Mouse (Mus musculus): ENCODE measurements around the gene Madd. TPM values are rescaled to one million over a fixed set of nuclear protein-coding genes. Genes with fewer than 3 reads are reported as not detected.

The Madd gene
- polyA plus RNA-seq, 1 experiment: 12.2 TPM

DNA sequence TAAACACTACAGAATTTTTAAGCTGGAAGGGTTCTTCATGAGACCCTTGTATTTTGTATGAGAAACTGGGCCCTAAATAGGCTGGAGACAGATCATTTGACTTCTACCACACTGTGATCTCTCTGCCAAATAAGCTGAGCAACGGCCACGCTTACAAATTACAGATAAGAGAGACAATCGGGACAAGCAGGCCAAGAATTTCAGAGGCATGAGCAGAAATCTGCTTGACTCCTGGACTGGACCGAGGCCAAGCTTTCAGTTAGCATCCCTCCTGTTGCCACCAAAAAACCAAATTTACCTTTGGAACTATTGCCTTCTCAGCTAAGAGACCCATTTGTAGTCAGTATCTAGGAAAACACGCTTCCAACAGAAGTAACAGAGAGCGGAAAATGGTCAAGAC lies 23.0 kb downstream of the Madd start:
- WGBS: 57% methylated on average over 6 of the region's 6 CpGs
- peaks cover 76% of the 10 kb centered on the region for H3K36me3 ChIP-seq (ENCODE audit: control insufficient read depth, insufficient read depth, low read length)
- no peaks in the 10 kb centered on the region for H3K27me3 ChIP-seq (ENCODE audit: control insufficient read depth, insufficient read depth, low read length)
- no peak overlapping the region for H3K27ac ChIP-seq (ENCODE audit: insufficient read depth, low read depth, low read length)
- no peaks in the 10 kb centered on the region for H3K4me1 ChIP-seq (ENCODE audit: control insufficient read depth, insufficient read depth, insufficient read length, low read length)
- H3K4me3 ChIP-seq (ENCODE audit: low read depth, low read length): no peak overlapping the region
- TF ChIP-seq POLR2A (IDR thresholded peaks at IDR 0.05; ENCODE audit: low read depth, low read length): no peak
- TF ChIP-seq CTCF (IDR thresholded peaks at IDR 0.05; ENCODE audit: extremely low read depth, insufficient read length, insufficient replicate concordance, low read depth, low read length): no peak

GRCm38 (mm10) chr2:91157002-91157752 lies 26.5 kb downstream of the Madd start:
- Histone ChIP-seq H3K27me3 (ENCODE audit: control insufficient read depth, insufficient read depth, low read length) (no peaks in the 10 kb centered on the region), H3K4me1 (ENCODE audit: control insufficient read depth, insufficient read depth, insufficient read length, low read length) (peaks cover 4% of the 10 kb centered on the region; the same call in 1 of the 2 replicates), H3K27ac (ENCODE audit: insufficient read depth, low read depth, low read length) (no peak overlapping the region), H3K4me3 (ENCODE audit: low read depth, low read length) (no peak overlapping the region), H3K36me3 (ENCODE audit: control insufficient read depth, insufficient read depth, low read length) (peaks cover 65% of the 10 kb centered on the region)
- 66% methylated on average over 6 of the region's 6 CpGs for WGBS
- TF ChIP-seq CTCF (IDR thresholded peaks at IDR 0.05; ENCODE audit: extremely low read depth, insufficient read length, insufficient replicate concordance, low read depth, low read length): no peak
- no peak for TF ChIP-seq POLR2A (IDR thresholded peaks at IDR 0.05; ENCODE audit: low read depth, low read length)

- no peak overlapping the region for H3K27ac ChIP-seq (ENCODE audit: insufficient read depth, low read depth, low read length)
- no peak for TF ChIP-seq CTCF (IDR thresholded peaks at IDR 0.05; ENCODE audit: extremely low read depth, insufficient read length, insufficient replicate concordance, low read depth, low read length)
- no peak for TF ChIP-seq POLR2A (IDR thresholded peaks at IDR 0.05; ENCODE audit: low read depth, low read length)
- H3K27me3 ChIP-seq (ENCODE audit: control insufficient read depth, insufficient read depth, low read length): no peaks in the 10 kb centered on the region
- 93% methylated on average over 3 of the region's 3 CpGs for WGBS
- H3K4me3 ChIP-seq (ENCODE audit: low read depth, low read length): no peak overlapping the region
- peaks cover 56% of the 10 kb centered on the region for H3K36me3 ChIP-seq (ENCODE audit: control insufficient read depth, insufficient read depth, low read length)
- H3K4me1 ChIP-seq (ENCODE audit: control insufficient read depth, insufficient read depth, insufficient read length, low read length): peaks cover 4% of the 10 kb centered on the region; the same call in 1 of the 2 replicates
These were observed 29.5 kb downstream of the Madd start for GRCm38 (mm10) chr2:91154091-91154490.

GRCm38 (mm10) chr2:91152885-91153377 lies 30.7 kb downstream of the Madd start:
- Histone ChIP-seq H3K36me3 (ENCODE audit: control insufficient read depth, insufficient read depth, low read length) (peaks cover 54% of the 10 kb centered on the region), H3K27ac (ENCODE audit: insufficient read depth, low read depth, low read length) (no peak overlapping the region), H3K27me3 (ENCODE audit: control insufficient read depth, insufficient read depth, low read length) (no peaks in the 10 kb centered on the region), H3K4me1 (ENCODE audit: control insufficient read depth, insufficient read depth, insufficient read length, low read length) (peaks cover 4% of the 10 kb centered on the region; the same call in 1 of the 2 replicates), H3K4me3 (ENCODE audit: low read depth, low read length) (no peak overlapping the region)
- 44% methylated on average over 3 of the region's 3 CpGs for WGBS
- TF ChIP-seq POLR2A (IDR thresholded peaks at IDR 0.05; ENCODE audit: low read depth, low read length): no peak
- no peak for TF ChIP-seq CTCF (IDR thresholded peaks at IDR 0.05; ENCODE audit: extremely low read depth, insufficient read length, insufficient replicate concordance, low read depth, low read length)

GRCm38 (mm10) chr2:91151331-91151730 lies 32.3 kb downstream of the Madd start:
- TF ChIP-seq CTCF (IDR thresholded peaks at IDR 0.05; ENCODE audit: extremely low read depth, insufficient read length, insufficient replicate concordance, low read depth, low read length) (no peak), POLR2A (IDR thresholded peaks at IDR 0.05; ENCODE audit: low read depth, low read length) (no peak)
- Histone ChIP-seq H3K27ac (ENCODE audit: insufficient read depth, low read depth, low read length) (no peak overlapping the region), H3K4me3 (ENCODE audit: low read depth, low read length) (no peak overlapping the region), H3K27me3 (ENCODE audit: control insufficient read depth, insufficient read depth, low read length) (no peaks in the 10 kb centered on the region), H3K36me3 (ENCODE audit: control insufficient read depth, insufficient read depth, low read length) (peaks cover 48% of the 10 kb centered on the region), H3K4me1 (ENCODE audit: control insufficient read depth, insufficient read depth, insufficient read length, low read length) (peaks cover 4% of the 10 kb centered on the region; the same call in 1 of the 2 replicates)
- WGBS: 85% methylated on average over 1 of the region's 1 CpGs

- no peaks in the 10 kb centered on the region for H3K27me3 ChIP-seq (ENCODE audit: control insufficient read depth, insufficient read depth, low read length)
- H3K4me3 ChIP-seq (ENCODE audit: low read depth, low read length): no peak overlapping the region
- H3K27ac ChIP-seq (ENCODE audit: insufficient read depth, low read depth, low read length): no peak overlapping the region
- peaks cover 44% of the 10 kb centered on the region for H3K36me3 ChIP-seq (ENCODE audit: control insufficient read depth, insufficient read depth, low read length)
- TF ChIP-seq POLR2A (IDR thresholded peaks at IDR 0.05; ENCODE audit: low read depth, low read length): no peak
- TF ChIP-seq CTCF (IDR thresholded peaks at IDR 0.05; ENCODE audit: extremely low read depth, insufficient read length, insufficient replicate concordance, low read depth, low read length): no peak
- peaks cover 3% of the 10 kb centered on the region; the same call in 1 of the 2 replicates for H3K4me1 ChIP-seq (ENCODE audit: control insufficient read depth, insufficient read depth, insufficient read length, low read length)
These were observed 35.5 kb downstream of the Madd start for GRCm38 (mm10) chr2:91148101-91148500.

DNA sequence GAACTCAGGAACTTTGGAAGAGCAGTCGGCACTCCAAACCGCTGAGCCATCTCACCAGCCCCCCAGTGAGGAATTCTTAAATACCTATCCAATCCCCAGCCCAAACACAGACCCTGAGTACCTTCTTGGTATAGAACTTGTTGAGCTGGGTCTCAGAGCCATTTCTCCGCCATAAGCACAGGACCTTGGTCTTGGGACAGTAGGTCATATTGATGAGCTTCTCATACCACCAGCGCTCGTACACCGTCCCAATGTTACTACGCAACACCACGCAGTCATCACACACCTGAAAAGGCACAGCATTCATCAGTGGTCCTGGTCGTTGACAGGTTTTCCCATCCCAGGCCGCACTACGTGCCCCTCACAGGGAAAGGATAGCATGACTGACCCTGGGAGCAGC lies 40.2 kb downstream of the Madd start:
- Histone ChIP-seq H3K4me1 (ENCODE audit: control insufficient read depth, insufficient read depth, insufficient read length, low read length) (no peaks in the 10 kb centered on the region), H3K27ac (ENCODE audit: insufficient read depth, low read depth, low read length) (no peak overlapping the region), H3K27me3 (ENCODE audit: control insufficient read depth, insufficient read depth, low read length) (no peaks in the 10 kb centered on the region), H3K36me3 (ENCODE audit: control insufficient read depth, insufficient read depth, low read length) (peaks cover 54% of the 10 kb centered on the region), H3K4me3 (ENCODE audit: low read depth, low read length) (no peak overlapping the region)
- TF ChIP-seq POLR2A (IDR thresholded peaks at IDR 0.05; ENCODE audit: low read depth, low read length) (no peak), CTCF (IDR thresholded peaks at IDR 0.05; ENCODE audit: extremely low read depth, insufficient read length, insufficient replicate concordance, low read depth, low read length) (no peak)
- WGBS: 97% methylated on average over 11 of the region's 11 CpGs

Data from small intestine, adult 2 months (tissue).